Mouse (Mus musculus): Measurements from ENCODE around the gene Adk. TPM values are rescaled to one million over a fixed set of nuclear protein-coding genes. Genes with fewer than 3 reads are reported as not detected.

Gene Adk
- polyA plus RNA-seq, 1 experiment = 65.5 TPM

DNA sequence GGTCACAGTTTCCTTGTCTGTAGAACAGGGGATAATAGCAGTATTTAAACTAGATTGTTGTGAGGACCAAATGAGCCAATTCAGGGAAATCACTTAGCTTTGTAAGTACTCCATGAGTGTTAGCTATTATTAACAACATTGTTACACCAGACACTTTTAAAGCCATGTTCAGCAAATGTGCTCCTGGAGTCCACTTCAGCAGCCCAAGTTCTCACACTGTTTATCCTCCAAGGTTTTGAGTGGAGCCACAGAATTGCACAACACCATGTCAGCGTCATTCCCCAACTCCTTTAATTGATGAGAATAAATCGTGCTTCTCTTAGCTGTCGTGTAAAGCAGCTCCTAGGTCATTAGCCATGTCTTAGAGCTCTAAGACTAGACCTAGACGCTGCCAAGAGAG is 437.8 kb downstream of the Adk start:
- no peak for DNase-seq (ENCODE audit: low read depth, low spot score)
- WGBS = 72% methylated on average over 4 of the region's 4 CpGs

Other genes starting within 250 kb of the Adk start
- gene Plau, start 215.9 kb upstream of the Adk start, polyA plus RNA-seq (2012; rRNA removed) = 4.1 and 5.6 TPM in 2 replicates
- 28.1 and 40.3 TPM in 2 replicates for gene Vcl, start 123.2 kb upstream of the Adk start, polyA plus RNA-seq (2012; rRNA removed)
- 30.2 and 45.8 TPM in 2 replicates for gene Ap3m1, start 66 bp upstream of the Adk start, polyA plus RNA-seq (2012; rRNA removed)